Mouse (Mus musculus): Measurements from ENCODE around the gene Hist1h2bk. TPM values are rescaled to one million over a fixed set of nuclear protein-coding genes. Genes with fewer than 3 reads are reported as not detected.
A peak's percentile ranks its signal among the peaks of the same experiment; 100 is the strongest.
"Not testable (repeated sequence)": the region's sequence is repeated elsewhere in the genome, so short reads cannot be mapped to it uniquely, and the experiment has no call there.

Gene Hist1h2bk
- polyA plus RNA-seq, 1 experiment from 2014 or later, result 9.9 TPM

DNA sequence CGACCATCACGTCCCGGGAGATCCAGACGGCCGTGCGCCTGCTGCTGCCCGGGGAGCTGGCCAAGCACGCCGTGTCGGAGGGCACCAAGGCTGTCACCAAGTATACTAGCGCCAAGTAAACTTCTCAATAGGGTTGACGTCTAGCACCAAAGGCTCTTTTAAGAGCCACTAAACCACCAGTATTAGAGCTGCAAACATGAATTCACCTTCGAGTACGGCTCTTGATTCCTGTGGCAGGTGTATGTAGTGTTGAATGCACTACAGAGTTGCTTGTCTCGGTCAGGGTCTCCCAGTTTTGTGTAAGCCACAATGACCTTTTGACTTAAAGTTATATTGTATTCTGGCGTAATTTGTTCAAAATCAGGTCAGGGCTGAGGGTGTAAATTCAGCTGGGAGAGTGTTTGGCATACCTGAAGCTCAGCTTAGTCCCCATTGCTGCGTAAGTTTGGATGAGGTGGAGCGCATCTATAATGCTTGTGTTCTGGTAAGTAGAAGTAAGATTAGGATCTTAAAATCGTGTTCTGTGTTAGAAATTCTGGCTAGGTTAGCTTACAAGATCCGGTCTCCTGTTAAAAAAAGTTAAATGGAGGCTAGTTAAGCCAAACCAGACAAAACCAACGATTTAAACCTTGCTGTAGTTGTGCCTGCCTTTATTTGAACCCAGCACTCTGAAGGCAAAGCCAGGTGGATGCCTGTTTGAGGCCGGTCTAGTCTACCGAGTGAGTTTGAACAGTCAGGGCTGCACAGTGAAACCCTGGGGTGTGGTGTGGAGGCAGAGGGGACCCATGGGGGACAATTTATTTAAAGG is 683 bp downstream of the Hist1h2bk start:
- WGBS, result 3% methylated on average over 18 of the region's 23 CpGs
- peak; percentile 97 for DNase-seq (ENCODE audit: low spot score, missing footprints)
- peak; percentile 2; the same call in 1 of the 2 replicates for ATAC-seq (ENCODE audit: low FRiP score)

DNA sequence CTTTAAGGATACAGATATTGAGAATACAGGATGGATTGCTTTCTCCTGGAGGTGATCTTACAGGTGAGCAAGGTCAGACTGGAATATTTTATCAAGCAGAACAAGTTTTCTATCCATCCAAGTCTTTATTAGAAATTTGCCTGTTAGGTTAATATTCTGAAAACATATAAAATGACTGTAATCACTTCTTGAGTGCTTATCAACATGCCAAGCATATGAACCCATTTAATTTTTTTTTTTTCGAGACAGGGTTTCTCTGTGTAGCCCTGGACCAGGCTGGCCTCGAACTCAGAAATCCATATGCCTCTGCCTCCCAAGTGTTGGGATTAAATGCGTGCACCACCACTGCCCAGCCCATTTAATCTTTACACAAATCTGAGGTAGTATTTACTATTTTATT is 1.3 kb downstream of the Hist1h2bk start:
- no peaks in the 10 kb centered on the region for H3K27me3 ChIP-seq (ENCODE audit: control insufficient read depth, insufficient read depth, low read length)
- peak overlapping the region; percentile 68 for H3K4me2 ChIP-seq
- no peak for ATAC-seq (ENCODE audit: low FRiP score)
- H3K9ac ChIP-seq (ENCODE audit: low read length), result peak overlapping the region; percentile 73; the same call in 1 of the 2 replicates
- WGBS, result 62% methylated on average over 3 of the region's 3 CpGs
- H3K4me3 ChIP-seq (ENCODE audit: low read depth, low read length), result peak overlapping the region; percentile 36; the same call in 1 of the 2 replicates
- DNase-seq (ENCODE audit: low spot score, missing footprints), result peak; percentile 87
- H3K36me3 ChIP-seq (ENCODE audit: control insufficient read depth, insufficient read depth, low read length), result no peaks in the 10 kb centered on the region
- H3K9me3 ChIP-seq (ENCODE audit: control insufficient read depth, low read length), result no peaks in the 10 kb centered on the region
- H3K4me1 ChIP-seq (ENCODE audit: control insufficient read depth, insufficient read depth, low read length), result peaks cover 14% of the 10 kb centered on the region
- peak overlapping the region; percentile 93 for H3K27ac ChIP-seq (ENCODE audit: low read depth, low read length)

More for the DNA sequence above, 683 bp downstream of the Hist1h2bk start:
- Histone ChIP-seq H3K4me2 (peak overlapping the region; percentile 68), H3K9ac (ENCODE audit: low read length) (peak overlapping the region; percentile 73), H3K9me3 (ENCODE audit: control insufficient read depth, low read length) (no peaks in the 10 kb centered on the region), H3K4me1 (ENCODE audit: control insufficient read depth, insufficient read depth, low read length) (peaks cover 14% of the 10 kb centered on the region), H3K27me3 (ENCODE audit: control insufficient read depth, insufficient read depth, low read length) (no peaks in the 10 kb centered on the region), H3K27ac (ENCODE audit: low read depth, low read length) (peak overlapping the region; percentile 93), H3K4me3 (ENCODE audit: low read depth, low read length) (peak overlapping the region; percentile 36), H3K36me3 (ENCODE audit: control insufficient read depth, insufficient read depth, low read length) (no peaks in the 10 kb centered on the region)

DNA sequence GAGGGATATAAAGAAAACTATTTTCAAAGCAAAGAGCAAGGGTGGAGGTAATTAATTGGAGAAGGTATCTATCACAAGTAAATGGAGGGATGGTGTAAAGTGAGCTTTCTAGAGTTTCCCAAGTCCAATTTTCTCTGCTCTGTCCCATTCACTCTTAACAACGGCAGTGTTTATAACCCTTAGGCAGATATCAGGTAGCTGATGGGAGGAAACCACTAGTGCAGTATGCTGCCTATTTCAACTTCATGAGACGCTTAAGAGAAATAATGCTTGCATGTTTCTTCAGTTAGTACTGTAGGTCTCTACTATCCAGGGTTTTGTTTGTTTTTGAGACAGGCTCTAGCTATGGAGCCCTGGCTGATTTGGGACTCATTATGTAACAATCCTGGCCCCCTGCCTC is 1.7 kb downstream of the Hist1h2bk start:
- H3K4me3 ChIP-seq (ENCODE audit: low read depth, low read length), result no peak overlapping the region
- 0 out of 2 replicates have a peak overlapping the region, but pooled peaks have one; percentile 51 for H3K27ac ChIP-seq (ENCODE audit: low read depth, low read length)
- WGBS, result 77% methylated on average over 2 of the region's 2 CpGs

DNA sequence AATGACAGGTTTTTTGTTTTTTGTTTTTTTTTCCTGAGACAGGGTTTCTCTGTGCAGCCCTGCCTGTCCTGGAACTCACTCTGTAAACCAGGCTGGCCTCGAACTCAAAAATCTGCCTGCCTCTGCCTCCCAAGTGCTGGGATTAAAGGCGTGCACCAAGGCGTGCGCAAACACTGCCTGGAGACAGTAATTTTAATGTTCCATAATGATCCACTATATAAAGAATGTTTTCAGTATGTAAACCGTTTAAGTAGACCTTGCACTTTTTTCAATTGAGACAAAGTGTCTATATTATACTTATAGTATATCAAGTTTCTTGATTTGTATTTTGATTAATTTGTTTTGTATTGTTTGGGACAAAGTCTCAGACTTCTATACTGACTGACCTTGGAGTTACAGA is 3.7 kb downstream of the Hist1h2bk start:
- no peaks in the 10 kb centered on the region for H3K9me3 ChIP-seq (ENCODE audit: control insufficient read depth, low read length)
- 68% methylated on average over 5 of the region's 5 CpGs for WGBS
- H3K27me3 ChIP-seq (ENCODE audit: control insufficient read depth, insufficient read depth, low read length), result no peaks in the 10 kb centered on the region
- H3K36me3 ChIP-seq (ENCODE audit: control insufficient read depth, insufficient read depth, low read length), result no peaks in the 10 kb centered on the region
- H3K4me2 ChIP-seq, result no peak overlapping the region; the same call in 1 of the 2 replicates
- H3K4me1 ChIP-seq (ENCODE audit: control insufficient read depth, insufficient read depth, low read length), result peaks cover 16% of the 10 kb centered on the region
- ATAC-seq (ENCODE audit: low FRiP score) (no peak), DNase-seq (ENCODE audit: low spot score, missing footprints) (no peak)
- no peak overlapping the region for H3K4me3 ChIP-seq (ENCODE audit: low read depth, low read length)
- H3K27ac ChIP-seq (ENCODE audit: low read depth, low read length), result no peak overlapping the region; the same call in 1 of the 2 replicates
- no peak overlapping the region; the same call in 1 of the 2 replicates for H3K9ac ChIP-seq (ENCODE audit: low read length)

More for the DNA sequence above, 1.7 kb downstream of the Hist1h2bk start:
- Histone ChIP-seq H3K4me1 (ENCODE audit: control insufficient read depth, insufficient read depth, low read length) (peaks cover 16% of the 10 kb centered on the region), H3K27me3 (ENCODE audit: control insufficient read depth, insufficient read depth, low read length) (no peaks in the 10 kb centered on the region), H3K9ac (ENCODE audit: low read length) (no peak overlapping the region; the same call in 1 of the 2 replicates), H3K9me3 (ENCODE audit: control insufficient read depth, low read length) (no peaks in the 10 kb centered on the region), H3K36me3 (ENCODE audit: control insufficient read depth, insufficient read depth, low read length) (no peaks in the 10 kb centered on the region), H3K4me2 (peak overlapping the region; percentile 6; the same call in 1 of the 2 replicates)
- DNase-seq (ENCODE audit: low spot score, missing footprints) (peak; percentile 82), ATAC-seq (ENCODE audit: low FRiP score) (no peak)

DNA sequence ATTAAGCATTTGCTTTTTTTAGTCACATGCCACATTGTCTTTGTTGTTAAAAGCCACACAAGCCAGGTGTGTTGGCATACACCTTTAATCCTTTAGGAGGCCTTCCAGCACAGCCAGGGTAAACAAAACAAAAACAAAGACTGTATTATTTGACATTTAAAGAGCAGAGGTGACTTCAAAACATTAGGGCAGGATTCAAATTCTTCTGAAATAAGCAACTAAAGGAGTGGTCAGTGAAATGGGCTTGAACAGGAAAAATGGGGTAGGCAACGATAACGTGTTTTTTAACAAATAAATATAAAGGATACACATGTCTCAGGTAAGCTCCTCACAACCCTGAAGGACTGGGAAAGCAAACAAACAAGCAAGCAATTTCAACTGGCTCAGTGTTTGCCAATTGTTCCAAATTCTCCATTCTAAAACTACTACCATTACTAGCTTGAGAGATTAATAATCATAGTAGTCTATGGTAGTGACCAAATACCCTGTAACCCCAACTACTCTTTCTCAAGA is 4.3 kb downstream of the Hist1h2bk start:
- no peaks in the 10 kb centered on the region for H3K36me3 ChIP-seq (ENCODE audit: control insufficient read depth, insufficient read depth, low read length)
- H3K4me2 ChIP-seq, result peak overlapping the region; percentile 66
- H3K9ac ChIP-seq (ENCODE audit: low read length), result peak overlapping the region; percentile 63
- ATAC-seq (ENCODE audit: low FRiP score), result no peak
- H3K9me3 ChIP-seq (ENCODE audit: control insufficient read depth, low read length), result no peaks in the 10 kb centered on the region
- H3K4me1 ChIP-seq (ENCODE audit: control insufficient read depth, insufficient read depth, low read length), result peaks cover 12% of the 10 kb centered on the region
- peak; percentile 94 for DNase-seq (ENCODE audit: low spot score, missing footprints)
- 15% methylated on average over 2 of the region's 2 CpGs for WGBS
- H3K27ac ChIP-seq (ENCODE audit: low read depth, low read length), result peak overlapping the region; percentile 88
- no peaks in the 10 kb centered on the region for H3K27me3 ChIP-seq (ENCODE audit: control insufficient read depth, insufficient read depth, low read length)
- peak overlapping the region; percentile 37 for H3K4me3 ChIP-seq (ENCODE audit: low read depth, low read length)

DNA sequence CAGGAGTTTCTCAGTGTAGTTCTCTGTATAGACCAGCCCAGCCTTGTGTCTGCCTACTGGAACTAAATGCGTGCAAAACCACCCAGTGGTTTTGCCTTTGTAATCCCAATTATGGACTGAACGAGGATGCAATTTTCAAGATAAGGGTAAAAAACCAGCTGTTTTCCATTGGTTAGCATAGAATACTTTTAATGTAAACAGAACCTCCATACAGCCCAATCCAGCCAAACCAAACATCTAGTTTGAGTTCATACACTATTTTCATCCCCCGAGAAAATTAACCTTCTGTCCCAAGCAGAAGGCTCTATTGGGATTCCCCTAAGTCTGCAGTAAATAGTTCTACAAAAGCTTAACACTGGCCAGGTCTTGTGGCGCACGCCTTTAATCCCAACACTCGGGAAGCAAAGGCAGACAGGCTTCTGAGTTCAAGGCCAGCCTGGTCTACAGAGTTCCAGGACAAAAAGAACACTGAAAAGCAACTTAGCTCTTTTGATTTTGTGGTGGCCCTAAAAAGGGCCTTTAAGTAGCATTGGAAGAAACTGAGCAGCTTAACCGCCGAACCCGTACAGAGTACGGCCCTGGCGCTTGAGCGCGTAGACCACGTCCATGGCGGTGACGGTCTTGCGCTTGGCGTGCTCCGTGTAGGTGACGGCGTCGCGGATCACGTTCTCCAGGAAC is 4.9 kb downstream of the Hist1h2bk start:
- Histone ChIP-seq H3K9me3 (ENCODE audit: control insufficient read depth, low read length) (no peaks in the 10 kb centered on the region), H3K27me3 (ENCODE audit: control insufficient read depth, insufficient read depth, low read length) (no peaks in the 10 kb centered on the region), H3K4me1 (ENCODE audit: control insufficient read depth, insufficient read depth, low read length) (peaks cover 12% of the 10 kb centered on the region), H3K4me3 (ENCODE audit: low read depth, low read length) (peak overlapping the region; percentile 37), H3K27ac (ENCODE audit: low read depth, low read length) (peak overlapping the region; percentile 88), H3K9ac (ENCODE audit: low read length) (peak overlapping the region; percentile 63), H3K4me2 (peak overlapping the region; percentile 66), H3K36me3 (ENCODE audit: control insufficient read depth, insufficient read depth, low read length) (no peaks in the 10 kb centered on the region)
- ATAC-seq (ENCODE audit: low FRiP score) (peak; percentile 19), DNase-seq (ENCODE audit: low spot score, missing footprints) (peak; percentile 96)
- under 1% methylated on average over 20 of the region's 24 CpGs for WGBS

DNA sequence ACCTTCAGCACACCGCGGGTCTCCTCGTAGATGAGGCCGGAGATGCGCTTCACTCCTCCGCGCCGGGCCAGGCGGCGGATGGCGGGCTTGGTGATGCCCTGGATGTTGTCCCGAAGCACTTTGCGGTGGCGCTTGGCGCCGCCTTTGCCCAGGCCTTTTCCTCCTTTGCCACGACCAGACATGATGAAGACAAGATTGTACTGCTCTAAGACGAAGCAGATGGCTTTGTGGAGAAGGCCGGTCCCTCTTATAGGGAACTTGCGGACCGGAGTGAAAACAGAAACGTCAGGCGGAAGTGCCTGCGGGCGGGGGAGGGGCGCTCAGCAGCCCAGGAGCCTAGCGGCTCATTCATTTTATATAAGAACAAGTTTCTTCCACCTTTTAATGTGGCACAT is 5.5 kb downstream of the Hist1h2bk start, which contains the start of gene Hist1h4i:
Gene Hist1h4i, minus strand, starts transcription at position 221 of the 395 bp plus-strand sequence.
- Histone ChIP-seq H3K4me1 (ENCODE audit: control insufficient read depth, insufficient read depth, low read length) (peaks cover 11% of the 10 kb centered on the region), H3K9ac (ENCODE audit: low read length) (peak within 1 kb of the TSS; percentile 63), H3K4me3 (ENCODE audit: low read depth, low read length) (peak within 1 kb of the TSS; percentile 37), H3K4me2 (peak within 1 kb of the TSS; percentile 66), H3K27ac (ENCODE audit: low read depth, low read length) (peak within 1 kb of the TSS; percentile 88)
- H3K36me3 ChIP-seq (ENCODE audit: control insufficient read depth, insufficient read depth, low read length); H3K9me3 ChIP-seq (ENCODE audit: control insufficient read depth, low read length); H3K27me3 ChIP-seq (ENCODE audit: control insufficient read depth, insufficient read depth, low read length): not testable (repeated sequence)
- ATAC-seq (ENCODE audit: low FRiP score) (peak; percentile 61), DNase-seq (ENCODE audit: low spot score, missing footprints) (peak; percentile 100)
- 0% methylated on average over 23 of the region's 27 CpGs for WGBS

DNA sequence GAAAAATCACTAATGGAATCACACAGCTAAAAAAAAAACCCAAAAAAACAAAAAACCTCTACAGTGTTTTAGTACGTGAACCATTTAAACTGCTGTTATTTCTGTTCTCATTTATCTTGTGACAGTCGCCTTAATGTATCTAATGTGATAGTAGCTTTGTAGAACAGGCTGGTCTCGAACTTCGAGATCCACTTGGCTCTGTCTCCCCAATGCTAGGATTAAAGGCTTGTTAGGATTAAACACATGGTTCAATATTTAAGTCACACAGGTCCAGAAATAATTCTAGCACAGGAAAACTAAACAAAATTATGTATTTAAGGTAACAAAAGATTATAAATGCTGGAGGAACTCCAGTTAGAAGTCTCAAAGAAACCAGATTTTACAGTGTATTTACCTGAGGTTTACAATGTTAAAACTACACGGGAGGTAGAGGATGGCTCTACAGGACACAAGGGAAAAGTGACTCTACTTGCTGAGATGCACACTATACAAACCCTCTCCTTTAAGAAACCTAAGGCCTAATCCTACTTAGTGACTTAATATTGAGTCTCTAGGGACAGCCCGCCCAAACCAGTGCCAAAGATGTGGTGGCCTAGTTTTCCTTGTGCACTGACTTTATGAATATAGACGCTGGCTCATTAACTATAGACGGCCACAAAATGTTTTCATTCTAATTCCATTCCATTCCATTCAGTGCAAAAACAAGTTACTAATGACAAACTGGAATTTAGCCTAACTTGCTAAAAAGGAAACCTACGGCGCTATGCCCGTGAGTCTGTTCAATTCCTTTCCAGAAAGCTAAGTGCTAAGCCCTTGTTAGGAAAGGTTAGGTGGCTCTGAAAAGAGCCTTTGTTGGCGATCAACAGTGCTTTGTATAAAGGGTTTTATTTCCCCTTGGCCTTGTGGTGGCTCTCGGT is 6.2 kb downstream of the Hist1h2bk start:
- Histone ChIP-seq H3K27me3 (ENCODE audit: control insufficient read depth, insufficient read depth, low read length) (no peaks in the 10 kb centered on the region), H3K9ac (ENCODE audit: low read length) (peak overlapping the region; percentile 57), H3K4me2 (peak overlapping the region; percentile 66), H3K9me3 (ENCODE audit: control insufficient read depth, low read length) (no peaks in the 10 kb centered on the region), H3K36me3 (ENCODE audit: control insufficient read depth, insufficient read depth, low read length) (no peaks in the 10 kb centered on the region), H3K4me1 (ENCODE audit: control insufficient read depth, insufficient read depth, low read length) (peaks cover 4% of the 10 kb centered on the region; the same call in 1 of the 2 replicates), H3K27ac (ENCODE audit: low read depth, low read length) (peak overlapping the region; percentile 88), H3K4me3 (ENCODE audit: low read depth, low read length) (peak overlapping the region; percentile 29)
- WGBS, result 2% methylated on average over 13 of the region's 13 CpGs
- DNase-seq (ENCODE audit: low spot score, missing footprints) (peak; percentile 93), ATAC-seq (ENCODE audit: low FRiP score) (no peak)

Measured in midbrain, embryonic 11.5 days (tissue).